Mouse (Mus musculus): ENCODE results near the gene Primpol.

Primpol gene

GRCm38 (mm10) chr8:46616879-46617689 lies at the start of gene Primpol, which contains the start of gene Casp3:
Primpol (minus strand) TSS chr8:46617212.
Casp3 (plus strand) TSS chr8:46617291.
- in situ Hi-C loops (cut with MboI, MseI) = no loop called here

DNA sequence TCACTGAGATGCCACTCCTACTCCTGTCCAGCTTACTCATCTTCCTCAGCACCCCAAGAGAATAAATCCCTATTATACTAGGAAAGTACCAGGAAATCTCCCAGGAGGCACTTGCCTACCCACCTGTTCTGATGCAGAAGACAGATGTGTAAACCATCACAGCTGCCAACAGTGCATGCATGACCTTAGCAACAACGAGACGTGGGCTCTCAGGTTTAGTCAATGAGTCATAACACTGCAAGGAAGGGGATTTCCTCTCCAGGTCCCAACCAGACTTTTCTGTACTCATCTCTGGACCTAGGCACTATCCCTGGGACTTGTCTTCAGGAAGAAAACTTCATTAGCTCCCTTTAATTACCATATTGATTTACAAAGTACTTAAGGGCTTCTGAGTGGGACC lies 38.9 kb upstream of the Primpol start:
- in situ Hi-C loops (cut with MboI, MseI) = no loop called here

DNA sequence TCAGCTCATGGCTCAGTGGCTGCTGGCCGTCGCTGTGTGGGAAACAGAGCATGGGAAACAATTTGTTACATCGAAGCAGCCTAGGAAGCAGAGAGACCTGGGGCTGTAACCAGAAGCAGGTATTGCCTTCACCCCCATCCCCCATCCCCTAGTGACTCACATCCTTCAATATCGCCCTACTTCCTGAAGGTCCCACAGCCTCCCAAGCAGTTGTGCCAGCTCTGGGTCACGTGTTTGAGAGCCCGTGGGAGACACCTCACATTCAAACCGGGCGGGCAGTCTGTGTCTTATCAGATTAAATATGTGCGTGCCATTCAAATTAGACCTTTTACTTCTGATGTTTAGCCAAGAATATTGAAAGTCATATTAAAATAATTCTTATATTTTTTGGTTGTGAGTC lies 34.9 kb upstream of the Primpol start:
- in situ Hi-C loops (cut with MboI, MseI) = no loop called here

GRCm38 (mm10) chr8:46648421-46648820 lies 31.4 kb upstream of the Primpol start:
- in situ Hi-C loops (cut with MboI, MseI) = no loop called here

- in situ Hi-C loops (cut with MboI, MseI) = no loop called here
These were observed 24.3 kb upstream of the Primpol start for GRCm38 (mm10) chr8:46641272-46641671.

DNA sequence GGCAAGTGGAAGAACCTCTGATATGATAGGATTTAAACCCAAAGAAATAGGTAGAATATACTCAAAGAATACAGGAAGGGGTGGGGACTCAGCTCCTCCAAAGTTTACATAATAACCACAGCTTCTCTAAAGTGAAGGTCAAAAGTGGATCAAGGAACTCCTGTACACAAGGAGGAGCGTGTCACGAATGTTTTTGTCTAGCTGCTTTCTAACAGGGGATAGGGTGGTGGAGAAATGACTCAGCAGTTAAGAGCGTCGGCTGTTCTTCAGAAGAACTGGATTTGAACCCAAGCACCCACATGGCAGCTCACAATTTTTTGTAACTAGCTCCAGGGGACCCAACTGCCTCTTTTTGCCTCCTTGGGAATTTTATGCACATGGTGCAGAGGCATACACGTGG lies 22.8 kb upstream of the Primpol start:
- in situ Hi-C loops (cut with MboI, MseI) = no loop called here

DNA sequence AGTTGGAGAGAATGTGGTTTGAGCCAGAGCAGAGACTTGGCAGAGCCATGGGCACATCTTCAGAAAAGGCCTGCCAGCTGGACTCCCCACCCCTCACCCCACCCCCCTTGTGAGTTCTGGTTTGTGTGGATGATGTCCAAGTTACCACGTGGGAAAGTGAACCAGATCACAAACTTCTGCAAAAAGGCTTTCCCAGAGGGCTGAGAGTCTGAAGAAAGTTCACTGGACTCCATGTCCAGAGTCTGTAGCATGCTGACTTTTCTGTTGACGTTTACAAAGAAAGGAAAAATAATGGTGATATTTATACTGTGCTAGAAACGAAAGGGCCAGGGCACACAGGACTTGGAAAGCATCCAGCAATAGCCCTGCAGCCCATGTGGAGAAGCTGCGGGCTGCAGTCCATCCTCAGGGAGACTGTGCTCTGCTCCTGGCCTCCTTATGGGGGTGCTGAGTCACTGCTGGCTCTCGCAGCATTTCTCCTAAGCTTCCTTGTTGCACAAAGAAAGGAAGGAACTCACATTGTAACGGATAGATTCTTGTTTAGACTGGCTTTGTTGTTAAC lies 22.1 kb upstream of the Primpol start:
- in situ Hi-C loops (cut with MboI, MseI) = no loop called here

DNA sequence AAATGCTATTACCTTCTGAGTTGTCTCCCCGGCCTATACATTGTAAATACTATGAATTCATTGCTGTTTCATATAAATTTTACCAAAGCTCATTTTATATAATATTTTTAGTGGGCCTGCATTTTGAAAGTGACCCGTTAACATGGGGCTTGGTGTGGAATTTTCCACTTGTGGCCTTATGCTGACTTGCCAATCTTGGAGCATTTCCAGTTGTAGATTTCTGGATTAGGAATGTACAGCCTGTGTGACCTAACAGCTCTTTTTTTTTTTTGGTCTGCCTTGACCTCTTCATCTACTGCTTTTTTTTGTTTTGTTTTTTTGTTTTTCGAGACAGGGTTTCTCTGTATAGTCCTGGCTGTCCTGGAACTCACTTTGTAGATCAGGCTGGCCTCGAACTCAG lies 13.9 kb upstream of the Primpol start:
- in situ Hi-C loops (cut with MboI, MseI) = no loop called here

DNA sequence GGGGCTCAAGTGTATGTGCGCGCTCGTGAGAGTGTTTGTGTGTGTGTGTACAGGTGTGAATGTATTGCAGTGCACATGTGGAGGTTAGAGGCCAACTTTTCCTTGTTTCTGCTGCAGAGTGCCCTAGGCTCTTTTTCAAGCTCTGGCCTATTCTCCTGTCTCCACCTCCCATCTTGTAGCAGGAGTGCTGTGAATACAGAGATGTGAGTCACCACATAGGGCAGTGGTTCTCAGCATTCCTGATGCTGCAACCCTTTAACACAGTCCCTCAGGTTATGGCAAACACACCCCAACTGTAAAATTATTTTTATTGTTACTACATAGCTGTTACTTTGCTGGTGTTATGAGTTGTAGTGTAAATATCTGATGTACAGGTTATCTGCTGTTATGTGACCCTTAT lies 13.4 kb upstream of the Primpol start:
- in situ Hi-C loops (cut with MboI, MseI) = no loop called here

- in situ Hi-C loops (cut with MboI, MseI) = no loop called here
These were observed 11.6 kb upstream of the Primpol start for GRCm38 (mm10) chr8:46628645-46629044.

DNA sequence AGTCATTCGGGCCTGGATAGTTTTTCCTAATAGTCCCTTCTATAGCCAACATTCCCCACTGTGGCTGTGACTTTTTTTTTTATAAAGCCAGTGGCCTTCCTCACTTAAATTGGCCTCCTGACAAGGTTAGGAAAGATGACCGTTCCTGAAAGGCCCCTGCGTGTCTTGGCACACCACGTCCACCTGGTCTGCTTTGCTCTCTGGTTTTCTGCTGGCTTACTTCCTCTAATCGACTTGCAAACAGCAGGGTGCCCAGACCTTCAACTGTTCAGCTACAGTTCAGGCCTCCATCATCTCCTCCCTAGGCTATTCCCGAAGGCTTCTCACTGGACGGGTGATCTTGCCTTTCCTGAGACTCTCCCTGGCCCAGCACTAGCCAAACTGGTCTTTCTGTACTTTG lies 10.9 kb upstream of the Primpol start:
- in situ Hi-C loops (cut with MboI, MseI) = no loop called here

- in situ Hi-C loops (cut with MboI, MseI) = no loop called here
These were observed 9.6 kb upstream of the Primpol start for GRCm38 (mm10) chr8:46626642-46627041.

GRCm38 (mm10) chr8:46625166-46625565 lies 8.2 kb upstream of the Primpol start:
- in situ Hi-C loops (cut with MboI, MseI) = no loop called here

GRCm38 (mm10) chr8:46622446-46623270 lies 5.6 kb upstream of the Primpol start:
- in situ Hi-C loops (cut with MboI, MseI) = no loop called here

GRCm38 (mm10) chr8:46618639-46619320 lies 1.8 kb upstream of the Primpol start:
- in situ Hi-C loops (cut with MboI, MseI) = no loop called here

- in situ Hi-C loops (cut with MboI, MseI) = no loop called here
These were observed 943 bp upstream of the Primpol start for GRCm38 (mm10) chr8:46617690-46618620.

DNA sequence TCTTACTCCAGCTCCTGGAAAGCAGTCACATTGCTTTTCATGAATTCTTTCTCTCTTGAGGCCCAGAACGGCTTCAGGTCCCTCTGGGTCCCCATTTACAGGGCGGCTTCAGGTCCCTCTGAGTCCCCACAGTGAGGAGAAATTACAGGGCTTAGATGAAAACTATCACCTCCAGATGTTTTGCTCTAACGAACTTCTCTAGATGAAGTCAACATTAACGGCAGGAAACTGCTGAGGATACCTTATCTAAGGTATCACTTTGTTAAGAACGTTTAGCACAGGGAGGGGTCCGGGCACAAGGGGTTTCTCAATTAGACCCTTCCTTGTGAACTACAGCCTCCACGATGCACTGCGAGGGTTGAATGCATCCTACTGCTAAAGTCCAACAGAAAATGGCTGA lies 1.1 kb downstream of the Primpol start:
- in situ Hi-C loops (cut with MboI, MseI) = no loop called here

GRCm38 (mm10) chr8:46613377-46613776 lies 3.6 kb downstream of the Primpol start:
- in situ Hi-C loops (cut with MboI, MseI) = no loop called here

- in situ Hi-C loops (cut with MboI, MseI) = no loop called here
These were observed 4.1 kb downstream of the Primpol start for GRCm38 (mm10) chr8:46612913-46613312.

DNA sequence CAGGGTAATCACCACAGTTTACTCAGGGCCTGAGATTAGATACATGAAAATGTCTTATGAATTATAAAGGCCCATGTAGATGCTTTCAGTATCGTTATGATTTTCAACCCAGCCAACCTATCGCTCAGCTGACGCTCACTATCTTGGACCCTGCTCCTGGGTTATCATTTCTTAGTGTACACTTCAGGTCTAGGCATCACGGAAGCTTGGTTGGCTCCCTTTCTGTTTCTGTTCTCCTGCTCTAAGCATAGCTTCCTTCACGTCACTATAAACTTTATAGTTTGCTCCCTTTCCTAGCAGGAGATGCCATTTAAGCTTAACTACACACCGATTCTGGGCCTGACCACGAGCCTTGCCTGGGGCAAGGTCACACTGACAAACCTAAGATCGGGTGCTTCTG lies 5.5 kb downstream of the Primpol start:
- in situ Hi-C loops (cut with MboI, MseI) = no loop called here

DNA sequence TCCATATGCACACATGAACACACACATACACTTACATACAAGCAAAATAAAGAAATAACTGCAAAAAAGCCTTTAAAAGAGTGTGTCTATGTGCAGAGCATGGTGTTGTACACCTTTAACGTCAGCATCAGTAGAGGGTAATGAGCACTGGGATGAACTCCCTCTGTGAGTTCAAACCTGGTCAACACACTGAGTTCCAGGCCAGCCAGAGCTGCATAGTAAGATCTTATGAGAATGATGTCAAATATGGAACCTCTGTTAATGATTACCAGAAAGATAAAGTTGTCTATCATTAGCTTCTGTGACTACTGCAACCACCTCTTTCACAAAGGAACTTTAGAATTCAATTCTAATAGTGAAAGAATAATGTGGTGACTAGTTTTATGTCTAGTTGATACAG lies 10.1 kb downstream of the Primpol start:
- in situ Hi-C loops (cut with MboI, MseI) = loop anchor here (10.0 kb wide), 1 partner anchor 832 kb away; no protein-coding TSS in a partner anchor
